Mouse (Mus musculus): ENCODE data around the gene Med25.

- TF ChIP-seq CTCF (IDR thresholded peaks at IDR 0.05; ENCODE audit: extremely low read depth, insufficient read length, insufficient replicate concordance, low read depth, low read length) (no peak), POLR2A (IDR thresholded peaks at IDR 0.05; ENCODE audit: low read depth, low read length) (no peak)
These were observed 29.3 kb downstream of the Med25 start for GRCm38 (mm10) chr7:44863210-44863609.

Measured in small intestine, adult 2 months (tissue).